Mouse (Mus musculus): ENCODE measurements around the gene Ropn1. TPM values are rescaled to one million over a fixed set of nuclear protein-coding genes. Genes with fewer than 3 reads are reported as not detected.

Gene Ropn1
- not detected for total RNA-seq (2021)

- DNase-seq = no peak
These were observed at the start of gene Ropn1 for GRCm38 (mm10) chr16:34649621-34650020. Ropn1 (plus strand) TSS chr16:34649921.

GRCm38 (mm10) chr16:34601954-34602353 lies 47.8 kb upstream of the Ropn1 start:
- DNase-seq = no peak

- DNase-seq = no peak
These were observed 46.6 kb upstream of the Ropn1 start for GRCm38 (mm10) chr16:34603076-34603475.

GRCm38 (mm10) chr16:34603854-34604253 lies 45.9 kb upstream of the Ropn1 start:
- no peak for DNase-seq

GRCm38 (mm10) chr16:34605679-34606078 lies 44.0 kb upstream of the Ropn1 start:
- DNase-seq = no peak

GRCm38 (mm10) chr16:34610137-34610536 lies 39.6 kb upstream of the Ropn1 start:
- no peak for DNase-seq

- DNase-seq = no peak
These were observed 35.7 kb upstream of the Ropn1 start for GRCm38 (mm10) chr16:34614021-34614420.

GRCm38 (mm10) chr16:34627591-34627990 lies 22.1 kb upstream of the Ropn1 start:
- no peak for DNase-seq

GRCm38 (mm10) chr16:34628397-34628796 lies 21.3 kb upstream of the Ropn1 start:
- no peak for DNase-seq

- no peak for DNase-seq
These were observed 14.2 kb upstream of the Ropn1 start for GRCm38 (mm10) chr16:34635557-34635956.

GRCm38 (mm10) chr16:34643511-34644259 lies 6.0 kb upstream of the Ropn1 start:
- no peak for DNase-seq

GRCm38 (mm10) chr16:34653023-34653422 lies 3.3 kb downstream of the Ropn1 start:
- DNase-seq = no peak

GRCm38 (mm10) chr16:34657566-34657965 lies 7.8 kb downstream of the Ropn1 start:
- peak in 1 of 2 experiments; percentile 18 for DNase-seq

- no peak for DNase-seq
These were observed 8.3 kb downstream of the Ropn1 start for GRCm38 (mm10) chr16:34657983-34658382.

GRCm38 (mm10) chr16:34658388-34658787 lies 8.7 kb downstream of the Ropn1 start:
- no peak for DNase-seq

- no peak for DNase-seq
These were observed 14.8 kb downstream of the Ropn1 start for GRCm38 (mm10) chr16:34664553-34664952.

- peak; percentile 61 to 69 for DNase-seq
These were observed 17.5 kb downstream of the Ropn1 start for GRCm38 (mm10) chr16:34667031-34667726.

- no peak for DNase-seq
These were observed 18.6 kb downstream of the Ropn1 start for GRCm38 (mm10) chr16:34668341-34668740.

- DNase-seq = no peak
These were observed 22.2 kb downstream of the Ropn1 start for GRCm38 (mm10) chr16:34671966-34672365.

GRCm38 (mm10) chr16:34672822-34673221 lies 23.1 kb downstream of the Ropn1 start:
- DNase-seq = no peak

- DNase-seq = no peak
These were observed 24.6 kb downstream of the Ropn1 start for GRCm38 (mm10) chr16:34674365-34674764.

GRCm38 (mm10) chr16:34681823-34682222 lies 32.1 kb downstream of the Ropn1 start:
- no peak for DNase-seq

- DNase-seq = no peak
These were observed 40.2 kb downstream of the Ropn1 start for GRCm38 (mm10) chr16:34689879-34690278.
